Mouse (Mus musculus) brain, embryonic 14.5 days (tissue): Measurements from ENCODE around the gene Pear1. TPM values are rescaled to one million over a fixed set of nuclear protein-coding genes. Genes with fewer than 3 reads are reported as not detected.

ENCODE experiments used
- DNase-seq: peaks from one replicate; pipeline ENCODE4 v3.0.0-alpha.2; 2011; ENCODE audit warnings: low read depth
- CTCF ChIP-seq: fragments of 200-500 bp; IDR thresholded peaks from 2 replicates; pipeline ENCODE4 v1.5.1; 2012; ENCODE audit warnings: inconsistent platforms, mild to moderate bottlenecking, moderate library complexity, borderline replicate concordance; ENCODE audit not compliant: insufficient read depth, insufficient read length; ENCODE audit errors: extremely low read depth
- POLR2A ChIP-seq: fragments of 200-500 bp; IDR thresholded peaks from 2 replicates; pipeline ENCODE4 v1.6.1; 2012; ENCODE audit warnings: mild to moderate bottlenecking, inconsistent platforms, borderline replicate concordance; ENCODE audit not compliant: poor library complexity, insufficient read depth, insufficient read length, severe bottlenecking; ENCODE audit errors: extremely low read depth
- polyA plus RNA-seq: library from polyadenylated mRNA; depleted of rRNA; stranded (reverse); fragments of >200 nt; gene quantifications from 2 replicates; pipeline ENCODE4 v1.2.3, GENCODE M21; 2012

Pear1 gene
- polyA plus RNA-seq, 1 experiment, result 16.9 TPM

GRCm38 (mm10) chr3:87771088-87771487, 53.0 kb downstream of the Pear1 start:
- TF ChIP-seq CTCF (no peak), POLR2A (no peak)
- no peak for DNase-seq

- TF ChIP-seq CTCF, result peak; percentile 87
- no peak for TF ChIP-seq POLR2A
- peak; percentile 77 for DNase-seq
Measured at GRCm38 (mm10) chr3:87770280-87770679, 53.8 kb downstream of the Pear1 start.

- no peak for DNase-seq
- TF ChIP-seq POLR2A, result no peak
- TF ChIP-seq CTCF, result no peak
Measured at GRCm38 (mm10) chr3:87769506-87769905, 54.6 kb downstream of the Pear1 start.

- no peak for TF ChIP-seq POLR2A
- peak; percentile 84 for TF ChIP-seq CTCF
- DNase-seq, result peak; percentile 60
Measured at GRCm38 (mm10) chr3:87768844-87769243, 55.3 kb downstream of the Pear1 start.

GRCm38 (mm10) chr3:87768431-87768830, 55.7 kb downstream of the Pear1 start:
- no peak for TF ChIP-seq POLR2A
- TF ChIP-seq CTCF, result no peak
- no peak for DNase-seq

GRCm38 (mm10) chr3:87767764-87768163, 56.3 kb downstream of the Pear1 start:
- TF ChIP-seq CTCF (no peak), POLR2A (no peak)
- no peak for DNase-seq

GRCm38 (mm10) chr3:87766284-87766667, 57.8 kb downstream of the Pear1 start:
- TF ChIP-seq CTCF, result no peak
- no peak for TF ChIP-seq POLR2A
- no peak for DNase-seq

GRCm38 (mm10) chr3:87765631-87766283, 58.3 kb downstream of the Pear1 start:
- no peak for DNase-seq
- TF ChIP-seq POLR2A (no peak), CTCF (no peak)

- TF ChIP-seq CTCF, result no peak
- TF ChIP-seq POLR2A, result no peak
- no peak for DNase-seq
Measured at GRCm38 (mm10) chr3:87765091-87765490, 59.0 kb downstream of the Pear1 start.

- no peak for DNase-seq
- TF ChIP-seq POLR2A (no peak), CTCF (no peak)
Measured at GRCm38 (mm10) chr3:87764506-87764905, 59.6 kb downstream of the Pear1 start.

- TF ChIP-seq POLR2A (no peak), CTCF (no peak)
- peak; percentile 77 for DNase-seq
Measured at GRCm38 (mm10) chr3:87763683-87764289, 60.3 kb downstream of the Pear1 start.

- TF ChIP-seq POLR2A, result no peak
- TF ChIP-seq CTCF, result no peak
Measured at GRCm38 (mm10) chr3:87763202-87763601, 60.9 kb downstream of the Pear1 start.

More at GRCm38 (mm10) chr3:87763202-87763601, 60.9 kb downstream of the Pear1 start:
- DNase-seq, result no peak
